Mouse (Mus musculus): Measurements from ENCODE around the gene Acap1.
"Not testable (repeated sequence)": the region's sequence is repeated elsewhere in the genome, so short reads cannot be mapped to it uniquely, and the experiment has no call there.

The Acap1 gene

DNA sequence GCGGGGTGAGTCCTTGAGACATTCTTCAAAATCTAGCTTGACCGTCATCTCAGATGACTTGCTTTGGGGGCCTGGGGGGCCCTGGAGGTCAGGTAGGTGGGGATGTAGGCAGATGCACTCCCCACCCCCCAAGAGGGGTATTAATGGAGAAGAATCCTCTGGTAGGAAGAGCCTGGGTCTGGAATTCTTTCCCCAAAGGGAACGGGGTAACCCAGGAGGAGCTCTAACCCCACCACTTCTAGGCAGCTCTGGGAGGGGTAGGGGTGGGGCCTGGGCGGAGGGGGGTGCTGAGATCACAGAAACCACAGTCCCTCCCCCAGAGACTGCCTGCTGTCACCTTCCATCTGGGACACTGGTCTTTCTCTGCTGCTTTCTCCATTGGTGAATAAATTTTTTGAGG lies at the start of gene Acap1:
Gene Acap1, minus strand, starts transcription at position 249 of the 400 bp plus-strand sequence.
- no peak for DNase-seq

DNA sequence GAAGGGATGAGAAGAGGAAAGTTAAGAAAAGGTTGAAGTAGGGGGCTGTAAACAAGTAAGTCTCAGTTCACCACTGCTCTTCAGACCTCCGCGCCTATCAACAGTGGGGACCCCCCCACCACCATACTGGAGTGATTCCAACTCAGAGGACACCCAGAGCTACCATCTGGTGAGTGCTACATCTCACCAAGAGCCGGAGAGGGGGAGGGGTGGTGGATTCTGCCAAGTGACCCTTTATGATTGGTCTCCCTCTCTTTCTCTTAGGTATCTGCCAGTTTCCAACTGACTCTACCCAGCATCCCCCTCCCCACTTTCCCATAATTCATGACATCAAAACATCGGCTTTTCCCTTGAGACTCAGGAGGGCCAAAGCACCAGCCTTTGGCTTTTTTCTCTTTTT lies 45.6 kb upstream of the Acap1 start:
- no peak for DNase-seq

DNA sequence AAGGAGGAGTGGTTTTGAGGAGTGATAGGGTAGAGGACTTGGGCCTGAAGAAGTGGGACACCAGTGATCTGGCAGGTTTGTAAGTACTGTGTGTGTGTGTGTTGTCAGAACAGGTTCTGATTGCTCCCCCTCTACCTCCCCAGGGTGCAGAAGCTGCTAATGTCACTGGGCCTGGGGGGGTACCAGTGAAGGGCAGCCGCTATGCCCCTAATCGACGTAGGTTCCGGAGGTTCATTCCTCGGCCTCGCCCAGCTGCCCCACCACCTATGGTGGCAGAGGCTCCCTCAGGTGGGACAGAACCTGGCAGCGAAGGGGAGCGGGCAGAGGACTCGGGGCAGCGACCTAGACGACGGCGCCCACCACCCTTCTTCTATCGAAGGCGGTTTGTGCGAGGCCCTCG lies 44.4 kb upstream of the Acap1 start:
- no peak for DNase-seq

DNA sequence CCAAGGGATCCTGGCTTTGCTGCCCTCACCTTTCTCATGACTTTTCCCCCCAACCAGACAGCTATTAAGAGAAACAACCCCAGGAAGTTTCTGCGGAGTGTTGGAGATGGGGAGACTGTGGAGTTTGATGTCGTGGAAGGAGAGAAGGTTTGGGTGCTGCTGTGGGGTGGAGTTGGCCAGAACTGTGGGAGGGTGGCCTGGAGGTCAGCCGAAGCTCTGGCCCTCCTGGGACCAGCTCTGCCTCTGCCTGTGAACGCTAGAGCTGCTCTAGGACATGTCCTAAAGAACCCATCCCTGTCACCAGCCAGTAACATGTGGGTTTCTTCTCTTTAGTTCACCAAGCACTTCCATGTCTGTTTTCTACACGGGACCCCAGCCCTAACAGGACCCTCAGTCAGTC lies 43.8 kb upstream of the Acap1 start:
- DNase-seq: no peak

DNA sequence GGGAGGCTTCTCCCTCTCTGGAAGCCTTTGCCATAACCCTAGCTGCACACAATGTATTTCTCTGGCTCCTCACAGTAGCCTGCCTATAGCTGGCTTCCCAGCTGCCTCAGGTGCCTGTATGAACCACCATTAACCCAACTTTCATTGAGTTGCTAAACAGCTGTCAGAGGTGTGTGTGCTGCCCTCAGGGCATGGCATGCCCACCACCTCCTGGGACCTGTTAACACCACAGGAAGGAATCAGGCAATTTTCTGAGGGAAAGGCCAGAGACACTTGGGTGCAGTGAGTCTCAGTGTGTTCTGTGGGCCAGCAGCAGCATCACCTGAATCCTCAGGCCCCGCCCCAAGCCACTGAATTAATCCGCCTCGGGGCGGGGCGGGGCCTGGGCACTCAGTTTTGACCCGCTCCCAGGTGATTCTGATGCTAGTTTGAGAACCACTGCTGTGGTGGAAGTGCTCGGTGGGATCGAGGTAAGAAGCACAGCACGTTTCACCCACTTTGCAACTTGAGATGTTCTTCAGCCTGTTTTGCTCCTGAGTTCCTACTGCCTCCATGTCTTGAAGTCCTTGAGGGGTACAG lies 43.2 kb upstream of the Acap1 start:
- peak; percentile 33 to 48 for DNase-seq

DNA sequence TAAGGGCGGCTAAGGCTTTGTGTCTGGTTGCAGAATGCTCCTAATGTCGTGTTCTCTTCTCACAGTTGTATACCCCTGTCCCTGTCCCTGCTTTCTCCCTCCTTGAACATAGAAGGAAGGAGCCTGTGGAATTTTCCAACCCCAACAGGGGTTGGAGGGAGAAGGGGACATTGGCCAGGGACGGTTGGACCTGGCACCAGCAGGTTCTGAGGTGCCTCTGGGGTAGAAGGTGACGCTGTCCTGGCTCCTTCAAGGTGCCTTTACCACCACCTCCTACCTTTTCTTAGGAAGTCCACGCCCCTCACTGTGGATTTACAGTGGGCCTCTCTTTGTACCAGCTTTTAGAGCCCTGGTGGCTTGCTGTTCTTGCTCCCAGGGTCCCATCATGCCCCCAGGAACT lies 42.5 kb upstream of the Acap1 start:
- no peak for DNase-seq

DNA sequence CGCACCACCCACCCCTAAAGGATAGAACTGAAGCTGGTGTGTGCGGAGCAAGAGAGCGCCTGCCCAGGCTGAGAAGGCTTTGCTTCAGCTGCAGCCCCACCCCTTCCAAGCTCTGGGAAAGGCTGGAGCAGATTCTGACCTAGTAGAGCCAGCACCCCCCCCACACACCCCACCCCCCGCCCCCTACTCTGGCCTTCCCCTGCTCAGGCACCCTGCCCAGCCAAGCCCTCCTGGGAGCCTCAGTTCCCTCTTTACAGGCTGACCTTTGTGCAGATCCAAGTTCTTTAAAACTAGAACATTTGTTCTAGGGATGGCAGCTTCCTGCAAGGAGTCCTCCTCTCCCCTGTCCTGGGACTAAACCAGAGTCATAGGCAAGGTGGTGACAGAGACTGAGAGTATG lies 42.0 kb upstream of the Acap1 start:
- DNase-seq: peak; percentile 59 to 68

DNA sequence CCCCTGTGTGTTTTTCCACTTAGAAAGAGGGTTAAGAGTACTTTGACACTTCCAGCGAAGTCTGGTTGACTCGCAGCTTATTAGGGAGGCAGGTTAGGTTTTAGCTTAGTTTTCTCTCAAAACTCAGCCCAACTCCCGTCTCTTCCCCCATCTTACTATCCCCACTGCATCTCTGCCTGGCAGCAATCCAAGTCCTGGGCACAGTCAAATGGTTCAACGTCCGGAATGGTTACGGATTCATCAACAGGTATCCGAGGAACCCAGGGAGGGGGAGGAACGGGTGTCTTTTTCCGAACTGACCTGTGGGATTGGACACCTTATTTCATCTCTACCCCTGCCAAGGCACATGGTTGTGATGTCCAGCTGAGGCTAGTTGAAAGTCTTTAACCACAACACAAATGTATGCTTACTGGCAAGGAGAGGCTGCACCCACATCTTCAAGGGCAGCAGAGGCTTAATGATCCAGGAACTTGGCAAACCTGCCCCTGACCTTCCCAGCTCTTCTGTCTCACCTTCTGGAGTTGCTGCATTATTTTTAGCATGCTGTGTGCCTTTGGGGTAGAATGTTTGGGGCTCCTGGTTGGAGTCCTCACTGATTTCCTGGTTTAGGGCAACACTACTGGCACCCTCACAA lies 41.5 kb upstream of the Acap1 start:
- peak; percentile 36 to 63 for DNase-seq

DNA sequence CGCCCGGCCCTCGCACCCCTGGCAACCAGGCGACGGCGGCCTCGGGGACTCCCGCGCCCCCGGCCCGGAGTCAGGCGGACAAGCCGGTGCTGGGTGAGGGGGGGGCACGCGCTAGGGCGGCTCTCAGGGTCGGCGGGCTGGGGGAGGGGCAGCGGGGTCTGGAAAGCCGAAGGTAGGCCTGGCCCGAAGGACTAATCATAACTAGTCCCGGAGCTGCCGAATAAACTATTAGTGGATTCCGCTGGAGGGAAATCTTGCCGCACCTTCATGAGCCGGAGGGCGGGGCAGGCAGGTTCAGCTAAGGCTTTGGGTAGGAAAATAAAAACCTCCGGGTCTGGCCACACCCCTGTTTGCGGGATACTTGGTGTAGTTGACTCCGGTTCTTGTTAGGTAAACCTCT lies 40.8 kb upstream of the Acap1 start:
- DNase-seq: peak; percentile 50 to 66

DNA sequence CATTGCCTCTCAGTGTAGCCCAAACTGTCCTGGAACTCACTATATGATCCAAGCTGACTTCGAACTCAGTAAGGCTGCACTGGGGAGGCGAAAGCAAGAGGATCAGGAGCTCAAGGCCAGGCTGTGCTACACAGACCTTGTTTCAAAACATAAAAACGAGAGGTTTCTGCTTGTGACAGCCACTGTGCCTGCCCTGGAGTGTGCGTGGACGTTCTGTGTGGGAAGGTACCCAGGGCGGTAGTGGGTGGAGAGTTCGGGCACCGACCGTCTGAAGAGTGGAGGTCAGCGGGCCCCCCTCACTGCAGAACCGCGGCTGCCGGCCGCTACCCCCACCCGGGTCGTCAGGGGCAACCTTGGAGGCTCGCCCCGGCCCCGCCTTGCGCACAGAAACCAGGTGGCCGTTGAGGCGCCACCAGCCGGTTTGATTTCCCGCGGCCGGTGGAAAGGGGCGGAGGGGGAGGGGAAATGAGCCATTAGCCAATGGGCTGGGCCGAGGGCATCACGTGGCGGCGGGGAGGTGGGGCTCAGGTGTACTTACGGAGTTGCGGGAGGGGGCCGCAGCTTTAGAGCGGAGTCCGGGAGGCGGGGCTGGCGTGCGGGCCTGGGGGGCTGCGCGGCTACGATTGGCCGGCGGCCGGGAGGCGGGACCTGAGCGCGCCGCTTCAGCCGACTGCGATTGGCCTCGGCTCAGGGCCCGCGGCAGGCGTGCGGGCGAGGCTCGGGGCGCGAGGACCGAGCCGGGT lies 40.0 kb upstream of the Acap1 start, which contains the start of gene Ybx2:
Gene Ybx2, plus strand, starts transcription at position 660 of the 743 bp plus-strand sequence.
- peak; percentile 92 to 95 for DNase-seq

DNA sequence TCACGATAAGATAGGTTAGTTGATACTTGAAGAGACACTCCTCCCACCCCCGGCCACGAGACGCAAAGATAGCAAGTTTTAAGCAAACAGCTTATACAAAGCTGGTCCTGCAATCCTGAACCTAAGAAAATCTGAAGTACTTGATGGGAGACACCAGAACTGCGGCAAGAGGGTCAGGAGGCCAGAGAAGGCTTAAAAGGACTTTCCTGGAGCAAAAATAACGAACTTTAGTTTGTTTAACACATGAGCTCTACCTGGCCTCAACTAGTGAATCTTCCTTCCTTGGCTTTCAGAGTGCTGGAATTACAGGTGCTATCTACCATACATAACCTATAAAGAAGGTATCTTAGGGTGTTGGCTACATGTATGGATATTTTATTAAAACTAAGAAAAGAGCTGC lies 39.3 kb upstream of the Acap1 start:
- DNase-seq: no peak

DNA sequence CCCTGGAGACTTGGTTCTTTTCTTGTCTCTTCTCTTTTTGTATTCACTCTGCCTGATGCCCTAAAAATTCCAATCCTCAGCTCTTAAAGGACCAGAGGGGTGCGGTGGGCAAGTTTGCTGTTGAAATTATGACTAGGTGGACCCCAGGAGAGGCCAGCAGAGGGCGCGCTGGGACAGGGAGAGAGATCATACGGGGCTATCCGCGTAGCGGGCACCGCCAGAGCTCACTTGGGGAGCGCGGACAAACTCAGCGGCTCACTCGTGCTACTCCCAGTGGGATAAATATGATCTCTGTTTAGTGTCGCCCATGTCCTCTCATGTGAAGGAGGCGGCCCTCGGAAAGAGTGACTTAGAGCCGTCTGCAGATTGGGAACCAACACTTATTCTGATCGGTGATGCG lies 38.8 kb upstream of the Acap1 start:
- peak; percentile 97 to 99 for DNase-seq

DNA sequence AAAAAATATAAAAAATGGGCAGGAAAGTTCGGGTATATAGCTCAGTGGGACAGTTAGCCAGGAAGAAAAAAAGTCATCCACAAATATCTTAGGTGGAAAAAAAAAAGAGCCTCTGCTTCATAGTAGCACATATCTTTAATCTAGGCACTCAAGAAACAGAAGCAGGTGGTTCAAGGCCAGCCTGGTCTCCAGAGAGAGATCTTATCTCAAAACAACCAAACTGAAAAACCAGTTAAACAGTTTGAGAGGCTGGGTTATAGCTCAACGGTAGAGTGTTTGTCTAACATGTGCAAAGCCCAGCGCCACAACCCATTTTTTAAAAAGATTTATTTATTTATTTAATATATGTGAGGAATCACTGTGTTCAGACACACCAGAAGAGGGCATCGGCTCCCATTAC lies 37.7 kb upstream of the Acap1 start:
- DNase-seq: no peak

DNA sequence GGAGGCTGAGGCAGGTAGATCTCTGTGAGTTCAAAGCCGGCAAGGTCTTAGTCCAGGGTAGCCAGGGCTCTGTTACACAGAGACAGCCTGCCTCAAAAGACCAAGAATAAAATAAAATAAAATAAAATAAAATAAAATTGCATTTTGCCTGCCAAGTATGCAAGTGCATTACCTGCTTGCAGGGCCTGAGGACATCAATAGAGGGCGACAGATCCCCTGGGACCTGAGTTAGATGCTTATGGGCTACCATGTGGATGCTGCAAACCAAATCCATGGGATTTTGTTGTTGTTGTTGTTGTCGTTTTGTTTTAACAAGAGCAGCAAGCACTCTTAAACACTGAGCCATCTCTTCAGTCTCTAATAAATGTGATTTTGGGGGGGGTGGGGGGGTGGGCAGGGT lies 36.9 kb upstream of the Acap1 start:
- DNase-seq: no peak

DNA sequence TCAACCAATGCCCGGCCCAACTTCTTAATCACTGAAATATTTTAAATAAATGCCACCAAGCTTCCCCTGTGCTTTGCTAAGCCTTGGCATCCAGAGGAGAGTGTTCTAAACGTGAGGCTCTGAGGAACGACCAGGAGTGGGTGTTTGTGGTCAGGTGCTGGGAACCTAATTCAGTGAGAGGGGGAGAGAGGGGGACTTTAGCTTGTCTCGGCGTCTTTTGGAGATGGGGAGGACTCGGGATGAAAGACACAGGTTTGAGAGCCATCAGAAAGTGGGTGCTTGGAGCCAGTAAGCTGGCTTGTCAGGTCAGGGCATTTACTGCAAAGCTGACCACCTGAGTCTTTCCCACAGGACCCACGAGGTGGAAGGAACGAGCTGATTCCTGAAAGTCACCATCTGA lies 36.4 kb upstream of the Acap1 start:
- DNase-seq: no peak

DNA sequence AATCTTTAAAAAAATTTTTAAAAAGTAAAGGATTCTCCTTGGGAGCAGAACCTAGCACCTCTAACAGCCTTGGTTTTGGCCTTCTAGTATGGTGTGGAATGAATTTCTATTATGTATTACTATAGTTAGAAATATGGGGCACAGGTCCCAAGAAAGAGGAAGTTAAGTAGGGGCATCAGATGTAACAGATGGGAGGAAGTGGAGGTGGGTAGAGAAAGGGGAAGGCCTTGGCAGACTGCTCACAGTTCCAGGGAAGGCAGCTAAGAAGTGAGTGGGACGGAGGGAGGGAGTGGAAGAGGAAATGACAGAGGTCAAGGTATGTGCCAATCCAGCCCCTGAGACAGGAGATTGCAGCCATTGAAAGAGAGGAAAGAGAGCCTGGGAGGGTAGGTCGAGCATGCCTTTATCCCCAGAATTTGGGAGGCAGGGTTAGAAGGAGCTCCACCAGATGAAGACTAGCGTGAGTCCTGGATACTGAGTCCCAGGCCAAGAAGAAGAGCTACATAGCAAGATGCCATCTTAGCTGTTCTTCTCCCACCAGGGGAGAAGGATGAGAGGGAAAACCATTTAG lies 35.7 kb upstream of the Acap1 start:
- DNase-seq: no peak

DNA sequence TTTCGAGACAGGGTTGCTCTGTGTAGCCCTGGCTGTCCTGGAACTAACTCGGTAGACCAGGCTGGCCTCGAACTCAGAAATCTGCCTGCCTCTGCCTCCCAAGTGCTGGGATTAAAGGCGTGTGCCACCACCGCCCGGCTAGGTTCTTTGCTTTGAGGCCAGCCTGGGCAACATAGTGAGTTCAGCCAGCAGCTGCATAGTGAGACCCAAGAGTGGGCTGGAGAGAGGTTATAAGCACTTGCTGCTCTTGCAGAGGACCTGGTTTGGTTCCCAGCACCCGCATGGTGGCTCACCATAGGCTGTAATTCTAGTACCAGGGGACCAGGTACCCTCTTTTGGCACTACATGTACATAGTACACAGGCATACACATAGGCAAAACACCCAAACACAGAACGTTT lies 34.8 kb upstream of the Acap1 start:
- DNase-seq: not testable (repeated sequence)

DNA sequence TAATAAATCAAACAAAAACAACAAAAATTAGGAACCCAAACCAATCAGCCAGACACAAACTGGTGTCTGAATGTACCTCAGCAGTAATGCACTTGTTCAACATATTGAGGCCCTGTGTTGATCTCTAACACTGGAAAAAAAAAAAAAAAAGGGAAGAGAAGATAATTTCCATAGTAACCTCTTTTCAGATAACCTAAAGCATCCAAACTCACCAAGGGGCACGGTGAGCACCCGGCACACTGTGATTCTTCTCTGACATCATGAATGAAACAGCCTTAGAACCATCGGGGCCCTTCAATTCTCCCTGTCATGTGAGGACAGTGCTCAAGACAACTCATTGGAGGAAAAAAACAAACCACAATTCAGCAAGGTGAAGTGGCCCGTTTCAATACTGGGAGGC lies 34.4 kb upstream of the Acap1 start:
- DNase-seq: no peak

DNA sequence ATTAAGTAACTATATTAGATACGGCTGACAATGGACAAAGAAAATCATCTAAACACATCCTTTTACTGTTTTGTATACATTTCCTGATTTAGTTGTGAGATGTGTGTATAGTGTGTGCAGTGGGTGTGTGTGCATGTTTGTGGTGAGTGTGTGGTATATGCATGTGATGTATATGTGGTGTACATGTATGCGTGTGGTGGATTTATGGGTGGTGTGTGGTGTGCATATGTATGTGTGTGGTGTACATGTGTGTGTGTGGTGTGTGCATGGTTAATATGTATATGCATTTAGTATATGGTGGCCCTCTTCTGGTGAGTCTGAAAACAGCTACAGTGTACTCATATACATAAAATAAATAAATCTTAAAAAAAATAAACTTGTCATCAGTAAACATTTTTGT lies 32.2 kb upstream of the Acap1 start:
- no peak for DNase-seq

DNA sequence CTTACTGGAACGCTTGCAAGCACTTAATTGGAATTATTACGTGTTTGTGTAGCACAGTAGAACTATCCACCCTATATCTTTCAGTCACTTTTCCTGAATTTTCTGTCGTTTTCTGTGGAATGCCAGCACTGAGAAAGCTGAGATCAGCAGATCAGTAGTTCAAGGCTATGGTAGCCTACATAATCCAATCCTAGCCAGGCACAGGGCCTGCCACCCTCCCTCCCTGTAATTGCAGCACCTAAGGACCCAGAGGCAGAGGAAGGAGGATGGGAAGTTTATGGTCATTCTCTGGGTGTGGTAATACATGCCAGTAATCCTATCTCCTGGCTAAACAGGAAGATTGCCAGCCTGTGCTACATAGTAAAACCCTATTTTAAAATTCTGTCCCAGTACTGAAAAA lies 27.5 kb upstream of the Acap1 start:
- DNase-seq: no peak

DNA sequence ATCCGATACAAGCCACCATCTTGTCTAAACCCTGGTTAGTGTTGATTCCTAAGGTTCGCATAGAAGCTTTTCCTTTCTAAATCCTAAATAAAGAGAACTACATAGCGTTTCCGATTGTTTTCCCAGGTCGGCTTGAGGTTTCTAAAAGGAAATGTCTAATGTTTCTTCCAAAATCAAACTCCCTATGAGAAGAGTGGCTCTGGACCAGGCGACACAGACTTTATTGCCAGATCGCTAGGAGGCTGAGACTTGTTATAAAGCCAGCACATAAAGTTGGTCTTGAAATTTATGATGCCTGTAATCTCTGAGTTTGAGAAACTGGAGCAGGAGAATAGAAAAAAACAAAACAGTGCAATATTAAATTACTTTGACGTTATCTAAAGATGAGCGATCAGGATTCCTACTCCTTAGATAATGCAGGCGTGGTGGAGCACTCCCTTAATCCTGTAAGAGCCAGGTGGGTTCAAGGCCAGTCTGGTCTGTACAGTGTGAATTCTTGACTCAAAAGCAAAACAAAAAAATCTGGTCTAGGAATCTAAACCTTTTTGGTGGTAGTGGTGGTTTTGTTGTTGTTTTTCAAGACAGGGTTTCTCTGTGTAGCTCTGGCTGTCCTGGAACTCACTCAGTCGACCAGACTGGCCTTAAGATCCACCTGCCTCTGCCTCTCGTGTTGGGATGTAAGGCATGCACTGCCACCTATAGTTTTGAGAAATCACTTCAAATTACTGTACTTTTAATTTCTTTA lies 26.8 kb upstream of the Acap1 start:
- peak in 1 of 2 experiments; percentile 40 for DNase-seq

DNA sequence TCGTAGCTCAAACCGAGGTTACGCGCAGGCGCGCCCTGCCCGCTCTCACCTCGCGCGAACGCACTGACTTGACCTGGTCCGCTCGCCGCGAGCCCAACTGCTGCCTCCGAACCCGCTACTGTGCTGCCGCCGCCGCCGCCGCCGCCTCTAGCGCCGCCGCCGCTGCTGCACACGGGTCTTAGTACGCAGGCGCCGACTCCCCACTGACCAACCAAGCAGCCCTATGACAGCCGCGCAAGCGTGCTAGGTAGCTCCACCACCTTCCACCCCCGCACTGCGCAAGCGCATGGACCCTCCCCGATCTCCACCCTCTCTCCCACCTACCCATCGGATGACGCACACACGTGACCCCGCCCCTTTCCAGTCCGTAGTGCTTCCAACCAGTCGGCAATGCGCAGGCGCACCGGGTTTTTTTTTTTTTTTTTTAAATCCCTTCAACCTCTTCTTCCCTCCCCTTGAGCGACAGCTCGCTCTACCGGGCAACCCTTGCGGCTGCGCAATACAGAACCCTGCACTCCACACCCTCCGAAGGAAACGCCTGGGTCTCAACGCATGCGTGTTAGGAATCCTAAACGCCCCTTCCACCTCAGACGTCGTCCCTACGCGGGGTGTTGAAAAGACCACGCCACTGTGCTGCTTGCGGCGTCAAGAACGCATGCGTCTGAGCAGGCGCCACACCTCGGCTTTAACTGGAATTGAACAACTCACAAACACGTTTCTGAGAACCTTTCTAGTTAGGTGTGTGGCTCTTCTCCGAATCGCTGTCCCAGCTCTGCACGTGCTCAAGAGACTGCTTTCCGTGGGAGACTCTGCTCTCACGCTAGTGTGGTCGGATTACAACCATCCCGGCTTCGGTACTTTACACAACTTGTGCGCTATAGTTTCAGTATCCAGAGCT lies 26.0 kb upstream of the Acap1 start, which contains the start of gene Eif5a:
Gene Eif5a, minus strand, starts transcription at position 845 of the 898 bp plus-strand sequence.
- peak; percentile 100 for DNase-seq

All from kidney, postnatal 4 days (tissue).